Mouse (Mus musculus): ENCODE measurements at regions not wholly inside any gene's neighbourhood (a gene's known extent, or its start where the extent isn't known, plus 50 kb on each side); places are given as distances from the start of the nearest gene placed in this dataset.

GRCm38 (mm10) chr13:37468304-37469178 is 123.5 kb downstream of the Ly86 start:
- Histone ChIP-seq H3K4me2 (ENCODE audit: low read depth, low read length, severe bottlenecking) (no peak overlapping the region), H3K36me3 (ENCODE audit: control insufficient read depth, insufficient read depth, low read length) (no peaks in the 10 kb centered on the region), H3K9me3 (ENCODE audit: control insufficient read depth, low read length) (no peaks in the 10 kb centered on the region), H3K9ac (ENCODE audit: low read length) (peak overlapping the region; percentile 16; the same call in 1 of the 2 replicates), H3K4me3 (ENCODE audit: low read depth, low read length) (no peak overlapping the region), H3K27me3 (ENCODE audit: control insufficient read depth, insufficient read depth, low read length) (no peaks in the 10 kb centered on the region; the same call in 1 of the 2 replicates), H3K4me1 (replicated peaks; ENCODE audit: control insufficient read depth, insufficient read depth, low read length) (peaks cover 3% of the 10 kb centered on the region; the same call in 1 of the 2 replicates), H3K27ac (ENCODE audit: low read depth, low read length) (no peak overlapping the region)
- DNase-seq (ENCODE audit: low spot score) (no peak), ATAC-seq (replicated peaks; ENCODE audit: low FRiP score) (no peak)
- WGBS, result 58% methylated on average over 17 of the region's 17 CpGs

GRCm38 (mm10) chr13:37470230-37470907 is 125.4 kb downstream of the Ly86 start:
- H3K4me2 ChIP-seq (ENCODE audit: low read depth, low read length, severe bottlenecking), result no peak overlapping the region
- WGBS, result 64% methylated on average over 11 of the region's 11 CpGs
- no peak overlapping the region for H3K27ac ChIP-seq (ENCODE audit: low read depth, low read length)
- H3K36me3 ChIP-seq (ENCODE audit: control insufficient read depth, insufficient read depth, low read length), result no peaks in the 10 kb centered on the region
- no peaks in the 10 kb centered on the region; the same call in 1 of the 2 replicates for H3K27me3 ChIP-seq (ENCODE audit: control insufficient read depth, insufficient read depth, low read length)
- H3K4me3 ChIP-seq (ENCODE audit: low read depth, low read length), result no peak overlapping the region
- peaks cover 3% of the 10 kb centered on the region; the same call in 1 of the 2 replicates for H3K4me1 ChIP-seq (replicated peaks; ENCODE audit: control insufficient read depth, insufficient read depth, low read length)
- no peaks in the 10 kb centered on the region for H3K9me3 ChIP-seq (ENCODE audit: control insufficient read depth, low read length)
- no peak overlapping the region for H3K9ac ChIP-seq (ENCODE audit: low read length)
- ATAC-seq (replicated peaks; ENCODE audit: low FRiP score) (no peak), DNase-seq (ENCODE audit: low spot score) (no peak)

GRCm38 (mm10) chr13:37473359-37473758 is 128.4 kb downstream of the Ly86 start:
- H3K27me3 ChIP-seq (ENCODE audit: control insufficient read depth, insufficient read depth, low read length), result no peaks in the 10 kb centered on the region
- no peaks in the 10 kb centered on the region for H3K9me3 ChIP-seq (ENCODE audit: control insufficient read depth, low read length)
- H3K9ac ChIP-seq (ENCODE audit: low read length), result no peak overlapping the region
- H3K27ac ChIP-seq (ENCODE audit: low read depth, low read length), result no peak overlapping the region
- DNase-seq (ENCODE audit: low spot score) (no peak), ATAC-seq (replicated peaks; ENCODE audit: low FRiP score) (no peak)
- no peak overlapping the region for H3K4me2 ChIP-seq (ENCODE audit: low read depth, low read length, severe bottlenecking)
- no peaks in the 10 kb centered on the region for H3K36me3 ChIP-seq (ENCODE audit: control insufficient read depth, insufficient read depth, low read length)
- WGBS, result 75% methylated on average over 1 of the region's 1 CpGs
- peaks cover 3% of the 10 kb centered on the region for H3K4me1 ChIP-seq (replicated peaks; ENCODE audit: control insufficient read depth, insufficient read depth, low read length)
- H3K4me3 ChIP-seq (ENCODE audit: low read depth, low read length), result no peak overlapping the region

GRCm38 (mm10) chr13:37475804-37476203 is 130.8 kb downstream of the Ly86 start:
- DNase-seq (ENCODE audit: low spot score), result no peak
- H3K9me3 ChIP-seq (ENCODE audit: control insufficient read depth, low read length), result no peaks in the 10 kb centered on the region
- H3K4me1 ChIP-seq (replicated peaks; ENCODE audit: control insufficient read depth, insufficient read depth, low read length), result peaks cover 4% of the 10 kb centered on the region; the same call in 1 of the 2 replicates
- WGBS, result 81% methylated on average over 3 of the region's 3 CpGs
- H3K9ac ChIP-seq (ENCODE audit: low read length), result no peak overlapping the region
- no peaks in the 10 kb centered on the region for H3K27me3 ChIP-seq (ENCODE audit: control insufficient read depth, insufficient read depth, low read length)
- no peak for ATAC-seq (replicated peaks; ENCODE audit: low FRiP score)
- no peak overlapping the region for H3K4me3 ChIP-seq (ENCODE audit: low read depth, low read length)
- no peak overlapping the region for H3K27ac ChIP-seq (ENCODE audit: low read depth, low read length)
- H3K4me2 ChIP-seq (ENCODE audit: low read depth, low read length, severe bottlenecking), result no peak overlapping the region
- H3K36me3 ChIP-seq (ENCODE audit: control insufficient read depth, insufficient read depth, low read length), result no peaks in the 10 kb centered on the region

- WGBS, result 57% methylated on average over 13 of the region's 13 CpGs
- Histone ChIP-seq H3K9ac (ENCODE audit: low read length) (no peak overlapping the region), H3K27me3 (ENCODE audit: control insufficient read depth, insufficient read depth, low read length) (no peaks in the 10 kb centered on the region), H3K4me3 (ENCODE audit: low read depth, low read length) (no peak overlapping the region), H3K9me3 (ENCODE audit: control insufficient read depth, low read length) (no peaks in the 10 kb centered on the region), H3K4me2 (ENCODE audit: low read depth, low read length, severe bottlenecking) (no peak overlapping the region), H3K36me3 (ENCODE audit: control insufficient read depth, insufficient read depth, low read length) (no peaks in the 10 kb centered on the region), H3K4me1 (replicated peaks; ENCODE audit: control insufficient read depth, insufficient read depth, low read length) (peaks cover 4% of the 10 kb centered on the region; the same call in 1 of the 2 replicates), H3K27ac (ENCODE audit: low read depth, low read length) (no peak overlapping the region)
- ATAC-seq (replicated peaks; ENCODE audit: low FRiP score), result no peak
- no peak for DNase-seq (ENCODE audit: low spot score)
These were observed 131.4 kb downstream of the Ly86 start for GRCm38 (mm10) chr13:37476256-37477053.

GRCm38 (mm10) chr13:37477342-37477741 is 132.3 kb downstream of the Ly86 start:
- Histone ChIP-seq H3K9me3 (ENCODE audit: control insufficient read depth, low read length) (no peaks in the 10 kb centered on the region), H3K4me2 (ENCODE audit: low read depth, low read length, severe bottlenecking) (peak overlapping the region; percentile 47), H3K27ac (ENCODE audit: low read depth, low read length) (no peak overlapping the region), H3K4me3 (ENCODE audit: low read depth, low read length) (peak overlapping the region; percentile 19; the same call in 1 of the 2 replicates), H3K36me3 (ENCODE audit: control insufficient read depth, insufficient read depth, low read length) (no peaks in the 10 kb centered on the region), H3K9ac (ENCODE audit: low read length) (peak overlapping the region; percentile 20; the same call in 1 of the 2 replicates), H3K4me1 (replicated peaks; ENCODE audit: control insufficient read depth, insufficient read depth, low read length) (peaks cover 4% of the 10 kb centered on the region; the same call in 1 of the 2 replicates), H3K27me3 (ENCODE audit: control insufficient read depth, insufficient read depth, low read length) (no peaks in the 10 kb centered on the region)
- WGBS, result 23% methylated on average over 6 of the region's 6 CpGs
- ATAC-seq (replicated peaks; ENCODE audit: low FRiP score) (no peak), DNase-seq (ENCODE audit: low spot score) (no peak)

- peak; percentile 69 for ATAC-seq (replicated peaks; ENCODE audit: low FRiP score)
- peak; percentile 86 for DNase-seq (ENCODE audit: low spot score)
- H3K9me3 ChIP-seq (ENCODE audit: control insufficient read depth, low read length), result no peaks in the 10 kb centered on the region
- H3K9ac ChIP-seq (ENCODE audit: low read length), result peak overlapping the region; percentile 20
- no peak overlapping the region for H3K27ac ChIP-seq (ENCODE audit: low read depth, low read length)
- H3K27me3 ChIP-seq (ENCODE audit: control insufficient read depth, insufficient read depth, low read length), result no peaks in the 10 kb centered on the region
- H3K36me3 ChIP-seq (ENCODE audit: control insufficient read depth, insufficient read depth, low read length), result no peaks in the 10 kb centered on the region
- WGBS, result 2% methylated on average over 14 of the region's 15 CpGs
- peak overlapping the region; percentile 19 for H3K4me3 ChIP-seq (ENCODE audit: low read depth, low read length)
- H3K4me1 ChIP-seq (replicated peaks; ENCODE audit: control insufficient read depth, insufficient read depth, low read length), result peaks cover 5% of the 10 kb centered on the region
- peak overlapping the region; percentile 47 for H3K4me2 ChIP-seq (ENCODE audit: low read depth, low read length, severe bottlenecking)
These were observed 132.9 kb downstream of the Ly86 start for GRCm38 (mm10) chr13:37477749-37478548.

Measured in forebrain, embryonic 11.5 days (tissue).